Mouse (Mus musculus) hindlimb bud, embryonic 11.5 days (tissue): ENCODE data around the gene Hba-x.
"Not testable (repeated sequence)": the region's sequence is repeated elsewhere in the genome, so short reads cannot be mapped to it uniquely, and the experiment has no call there.

ENCODE experiments used
- DNase-seq: peaks from one replicate; pipeline ENCODE4 v3.0.0-alpha.2; 2012; ENCODE audit warnings: low read depth, low spot score; ENCODE audit errors: extremely low spot score

Gene Hba-x

GRCm38 (mm10) chr11:32285031-32285775 is 9.0 kb downstream of the Hba-x start:
- no peak for DNase-seq

- not testable (repeated sequence) for DNase-seq
Observed at GRCm38 (mm10) chr11:32285887-32286286, 9.7 kb downstream of the Hba-x start.

- DNase-seq = not testable (repeated sequence)
Observed at GRCm38 (mm10) chr11:32286695-32287492, 10.7 kb downstream of the Hba-x start, which contains the start of gene Hbq1b. Gene Hbq1b, plus strand, starts transcription at chr11:32286965.

GRCm38 (mm10) chr11:32287493-32287825 is 11.3 kb downstream of the Hba-x start:
- no peak for DNase-seq

- DNase-seq = not testable (repeated sequence)
Observed at GRCm38 (mm10) chr11:32292819-32293218, 16.6 kb downstream of the Hba-x start.

- DNase-seq = not testable (repeated sequence)
Observed at GRCm38 (mm10) chr11:32293479-32293878, 17.3 kb downstream of the Hba-x start.

GRCm38 (mm10) chr11:32296203-32296602 is 20.0 kb downstream of the Hba-x start, which contains the start of gene Hba-a2:
Gene Hba-a2, plus strand, starts transcription at chr11:32296489.
- not testable (repeated sequence) for DNase-seq

GRCm38 (mm10) chr11:32297417-32297816 is 21.2 kb downstream of the Hba-x start:
- DNase-seq = not testable (repeated sequence)

- DNase-seq = no peak
Observed at GRCm38 (mm10) chr11:32297866-32298531, 21.8 kb downstream of the Hba-x start.

GRCm38 (mm10) chr11:32298532-32298918 is 22.3 kb downstream of the Hba-x start:
- no peak for DNase-seq

GRCm38 (mm10) chr11:32299865-32300264 is 23.7 kb downstream of the Hba-x start, which contains the start of gene Hbq1a:
Gene Hbq1a, plus strand, starts transcription at chr11:32300069.
- DNase-seq = not testable (repeated sequence)

GRCm38 (mm10) chr11:32300279-32301267 is 24.4 kb downstream of the Hba-x start:
- no peak for DNase-seq

- no peak for DNase-seq
Observed at GRCm38 (mm10) chr11:32301506-32301905, 25.3 kb downstream of the Hba-x start.

GRCm38 (mm10) chr11:32302824-32303419 is 26.7 kb downstream of the Hba-x start:
- DNase-seq = no peak

- no peak for DNase-seq
Observed at GRCm38 (mm10) chr11:32303455-32303854, 27.3 kb downstream of the Hba-x start.

- no peak for DNase-seq
Observed at GRCm38 (mm10) chr11:32307006-32307405, 30.8 kb downstream of the Hba-x start.

GRCm38 (mm10) chr11:32309446-32309845 is 33.2 kb downstream of the Hba-x start:
- DNase-seq = no peak

GRCm38 (mm10) chr11:32309928-32310327 is 33.7 kb downstream of the Hba-x start:
- DNase-seq = no peak

GRCm38 (mm10) chr11:32316009-32316408 is 39.8 kb downstream of the Hba-x start:
- no peak for DNase-seq
